Mouse (Mus musculus) heart, embryonic 10.5 days (tissue): ENCODE results near the gene Ajm1. TPM values are rescaled to one million over a fixed set of nuclear protein-coding genes. Genes with fewer than 3 reads are reported as not detected.

Source experiments
- DNase-seq: peaks from one replicate; pipeline ENCODE4 v3.0.0-alpha.2; 2017; ENCODE audit warnings: low spot score
- H3K27ac ChIP-seq: fragments of 300-500 bp; sonication (generic); 2 replicates; pipeline ENCODE4 v1.5.1; 2016; ENCODE audit warnings: mild to moderate bottlenecking
- H3K27me3 ChIP-seq: fragments of 300-500 bp; sonication (generic); 2 replicates; pipeline ENCODE4 v1.6.1; 2016; ENCODE audit warnings: mild to moderate bottlenecking; ENCODE audit not compliant: poor library complexity, insufficient read depth, severe bottlenecking
- H3K36me3 ChIP-seq: fragments of 300-500 bp; sonication (generic); 2 replicates; pipeline ENCODE4 v1.6.1; 2016; ENCODE audit warnings: mild to moderate bottlenecking, moderate library complexity
- H3K4me1 ChIP-seq: fragments of 300-500 bp; sonication (generic); 2 replicates; pipeline ENCODE4 v1.6.1; 2016; ENCODE audit warnings: mild to moderate bottlenecking
- H3K4me3 ChIP-seq: fragments of 300-500 bp; sonication (generic); 2 replicates; pipeline ENCODE4 v1.5.1; 2016; ENCODE audit warnings: mild to moderate bottlenecking, moderate library complexity
- H3K9me3 ChIP-seq: fragments of 300-500 bp; sonication (generic); 2 replicates; pipeline ENCODE4 v1.6.1; 2016; ENCODE audit warnings: mild to moderate bottlenecking, moderate library complexity
- WGBS: fragments of 180-500 bp; shearing (Covaris S2); methylation state at CpG from one replicate; pipeline ENCODE4 v1.1.7; 2016; 5-methylcytosine and 5-hydroxymethylcytosine counted together
- polyA plus RNA-seq: library from polyadenylated mRNA; unstranded; fragments of >200 nt; fragmentation: Nextera tagmentation; extraction: Ambion mirVana; gene quantifications from 2 replicates; pipeline ENCODE4 v1.2.1, GENCODE M21; 2016

Gene Ajm1
- polyA plus RNA-seq, 1 experiment from 2014 or later = 0.08 TPM

DNA sequence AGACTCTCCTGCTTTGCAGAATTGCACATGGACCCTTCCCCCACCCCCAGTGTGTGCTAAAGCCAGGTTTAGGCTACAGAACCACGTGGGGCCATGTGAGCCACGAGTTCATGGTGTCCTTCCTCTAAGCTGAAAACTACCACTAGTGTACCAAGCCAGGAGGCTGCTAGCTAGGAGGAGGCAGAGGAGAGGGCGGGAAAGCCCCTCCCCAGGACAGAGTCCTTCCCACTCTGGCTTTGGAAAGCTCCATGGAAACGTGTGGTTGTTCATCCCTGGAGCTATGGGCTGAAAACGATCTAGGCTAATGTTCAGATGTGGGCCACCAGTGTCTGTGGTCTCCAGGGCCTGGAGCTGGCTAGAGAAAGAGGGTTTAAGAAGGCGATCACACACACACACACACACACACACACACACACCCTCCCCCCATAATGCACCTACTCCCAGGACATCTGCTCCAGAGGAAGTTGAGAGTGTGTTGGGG lies 896 bp downstream of the Ajm1 start:
- Histone ChIP-seq H3K27me3 (peaks cover 58% of the 10 kb centered on the region), H3K4me1 (peaks cover 61% of the 10 kb centered on the region)

DNA sequence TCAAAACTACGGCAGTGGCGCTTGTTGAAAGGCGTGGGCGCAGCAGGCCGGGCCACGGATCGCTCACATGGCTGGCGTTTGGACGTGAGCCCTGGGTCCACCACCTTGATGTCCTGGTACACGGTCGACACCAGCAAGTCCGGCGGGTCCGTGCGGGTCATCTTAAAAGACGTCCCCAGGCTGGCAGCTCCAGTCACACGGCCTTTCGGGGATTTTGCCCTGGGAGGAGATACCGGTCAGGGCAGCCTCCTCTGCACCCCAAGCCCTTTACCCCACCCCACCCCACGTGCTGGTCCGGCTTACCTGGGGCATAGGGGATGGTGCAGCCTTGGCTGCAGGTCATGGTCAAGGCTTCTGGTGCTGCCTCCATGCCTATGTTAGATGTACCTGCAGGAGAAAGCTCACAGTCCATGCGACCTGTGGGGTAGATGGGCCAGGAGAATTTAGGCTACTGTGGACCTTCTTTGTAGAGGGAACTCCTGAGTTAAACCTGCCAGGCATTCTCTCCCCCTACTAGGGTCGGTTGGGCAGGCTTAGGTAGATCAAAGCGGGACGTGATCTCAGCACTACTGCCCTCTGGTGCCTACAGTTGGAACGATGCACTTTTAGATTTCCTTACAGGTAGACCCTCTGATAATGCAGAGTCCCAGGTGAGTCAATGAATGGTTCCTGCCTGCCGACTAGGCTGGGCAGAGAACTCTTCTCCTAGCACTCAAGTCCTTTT lies 1.7 kb downstream of the Ajm1 start:
- 6% methylated on average over 27 of the region's 27 CpGs for WGBS
- peaks cover 23% of the 10 kb centered on the region for H3K36me3 ChIP-seq
- H3K9me3 ChIP-seq = no peaks in the 10 kb centered on the region
- DNase-seq = no peak
- peak overlapping the region; percentile 41 for H3K4me3 ChIP-seq
- H3K27ac ChIP-seq = no peak overlapping the region
- H3K27me3 ChIP-seq = peaks cover 61% of the 10 kb centered on the region
- peaks cover 66% of the 10 kb centered on the region for H3K4me1 ChIP-seq

More for the DNA sequence above, 896 bp downstream of the Ajm1 start:
- WGBS = 46% methylated on average over 6 of the region's 6 CpGs
- H3K4me3 ChIP-seq = 0 out of 2 replicates have a peak overlapping the region, but pooled peaks have one; percentile 52
- peaks cover 31% of the 10 kb centered on the region for H3K36me3 ChIP-seq
- no peak overlapping the region for H3K27ac ChIP-seq
- DNase-seq = no peak
- no peaks in the 10 kb centered on the region for H3K9me3 ChIP-seq

DNA sequence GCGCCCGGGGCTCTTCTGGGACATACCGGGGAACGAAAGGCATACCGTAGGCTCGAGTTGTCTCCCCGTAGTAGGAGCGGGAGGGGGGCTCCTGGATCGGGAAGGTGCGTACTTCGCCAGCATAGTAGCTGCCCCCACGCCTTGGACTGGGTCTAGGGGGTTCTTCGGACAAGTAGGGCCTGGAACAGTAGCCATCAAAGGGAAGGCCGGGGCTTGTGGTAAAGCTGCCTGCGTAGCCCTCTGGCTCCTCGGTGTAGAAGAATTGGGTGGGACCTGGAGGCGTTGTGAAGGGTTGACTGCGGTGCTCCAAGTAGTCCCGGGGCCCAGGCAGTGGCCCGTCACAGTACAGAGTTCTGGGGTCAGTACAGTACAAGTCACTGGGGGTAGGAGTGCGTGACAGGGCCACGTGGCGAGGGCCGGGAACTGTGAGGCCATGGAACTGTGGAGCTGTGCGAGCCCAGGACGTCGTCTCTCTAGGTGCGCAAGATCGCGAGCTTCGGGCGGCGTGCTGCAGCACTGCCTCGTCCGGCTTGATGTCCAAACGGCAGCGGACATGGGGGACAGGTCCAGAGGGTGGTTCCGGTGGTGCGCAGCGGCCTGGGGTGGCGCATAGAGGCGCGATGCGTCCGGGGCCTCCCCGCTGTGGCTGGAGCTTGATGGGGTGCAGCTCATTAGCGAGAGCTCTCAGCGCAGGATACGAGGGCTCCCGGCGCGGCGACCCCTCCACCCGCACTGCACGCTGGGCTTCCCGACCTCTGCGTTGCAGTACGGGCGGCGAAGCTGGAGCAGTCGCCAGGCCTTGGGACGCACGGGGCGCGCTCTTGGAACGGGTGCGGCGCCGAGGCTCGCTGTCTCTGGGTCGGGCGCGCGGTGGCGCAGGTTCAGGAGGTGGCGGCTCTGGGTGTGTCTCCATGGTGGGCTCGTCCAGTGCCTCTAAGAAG lies 2.5 kb downstream of the Ajm1 start:
- Histone ChIP-seq H3K4me1 (peaks cover 68% of the 10 kb centered on the region), H3K27ac (no peak overlapping the region), H3K27me3 (peaks cover 61% of the 10 kb centered on the region), H3K36me3 (peaks cover 15% of the 10 kb centered on the region), H3K4me3 (peak overlapping the region; percentile 49), H3K9me3 (no peaks in the 10 kb centered on the region)
- no peak for DNase-seq
- 5% methylated on average over 77 of the region's 77 CpGs for WGBS

DNA sequence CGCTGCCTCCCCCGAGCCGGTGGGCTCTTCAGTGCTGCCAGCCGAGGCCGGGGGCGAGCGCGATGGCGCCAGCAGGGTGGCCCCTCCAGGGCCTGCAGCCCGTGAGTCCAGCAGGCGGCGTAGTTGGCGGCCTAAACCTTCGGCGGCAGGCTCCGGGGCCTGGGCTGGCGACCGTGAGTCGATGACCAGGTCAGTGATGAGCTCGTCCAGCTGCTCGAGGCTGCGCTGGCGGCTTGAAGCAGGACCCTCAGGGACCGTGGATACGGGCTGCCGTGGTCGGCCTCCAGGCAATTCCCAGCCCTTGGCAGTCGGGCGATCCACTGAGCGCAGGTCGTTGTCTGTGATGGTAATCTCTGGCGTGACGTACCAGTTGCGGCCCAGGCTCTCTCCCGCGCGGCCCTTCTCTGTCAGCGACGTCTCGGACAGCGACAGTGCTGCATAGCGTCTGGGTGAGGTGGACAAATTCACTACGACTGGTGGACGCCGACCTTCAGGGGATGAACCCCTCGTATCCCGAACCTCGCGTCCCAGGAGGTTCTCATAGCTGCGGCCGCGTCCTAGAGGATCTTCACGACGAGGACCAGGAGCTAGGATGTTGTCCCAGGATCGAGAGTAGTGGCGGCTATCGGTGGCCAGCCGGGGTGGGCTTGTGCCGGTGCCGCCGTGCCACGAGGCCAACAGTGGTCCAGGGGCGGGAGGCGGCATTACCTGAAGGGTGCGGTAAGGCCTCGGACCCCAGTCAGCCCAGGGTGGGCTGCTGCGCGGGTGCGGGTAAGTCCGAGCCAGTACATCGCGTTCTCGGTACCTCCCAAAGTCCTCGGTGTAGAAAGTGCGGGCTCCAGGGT lies 3.4 kb downstream of the Ajm1 start:
- Histone ChIP-seq H3K4me1 (peaks cover 77% of the 10 kb centered on the region), H3K27me3 (peaks cover 61% of the 10 kb centered on the region), H3K9me3 (no peaks in the 10 kb centered on the region), H3K4me3 (peak overlapping the region; percentile 49), H3K36me3 (peaks cover 9% of the 10 kb centered on the region), H3K27ac (0 out of 2 replicates have a peak overlapping the region, but pooled peaks have one; percentile 17)
- WGBS = 4% methylated on average over 75 of the region's 75 CpGs
- no peak for DNase-seq

DNA sequence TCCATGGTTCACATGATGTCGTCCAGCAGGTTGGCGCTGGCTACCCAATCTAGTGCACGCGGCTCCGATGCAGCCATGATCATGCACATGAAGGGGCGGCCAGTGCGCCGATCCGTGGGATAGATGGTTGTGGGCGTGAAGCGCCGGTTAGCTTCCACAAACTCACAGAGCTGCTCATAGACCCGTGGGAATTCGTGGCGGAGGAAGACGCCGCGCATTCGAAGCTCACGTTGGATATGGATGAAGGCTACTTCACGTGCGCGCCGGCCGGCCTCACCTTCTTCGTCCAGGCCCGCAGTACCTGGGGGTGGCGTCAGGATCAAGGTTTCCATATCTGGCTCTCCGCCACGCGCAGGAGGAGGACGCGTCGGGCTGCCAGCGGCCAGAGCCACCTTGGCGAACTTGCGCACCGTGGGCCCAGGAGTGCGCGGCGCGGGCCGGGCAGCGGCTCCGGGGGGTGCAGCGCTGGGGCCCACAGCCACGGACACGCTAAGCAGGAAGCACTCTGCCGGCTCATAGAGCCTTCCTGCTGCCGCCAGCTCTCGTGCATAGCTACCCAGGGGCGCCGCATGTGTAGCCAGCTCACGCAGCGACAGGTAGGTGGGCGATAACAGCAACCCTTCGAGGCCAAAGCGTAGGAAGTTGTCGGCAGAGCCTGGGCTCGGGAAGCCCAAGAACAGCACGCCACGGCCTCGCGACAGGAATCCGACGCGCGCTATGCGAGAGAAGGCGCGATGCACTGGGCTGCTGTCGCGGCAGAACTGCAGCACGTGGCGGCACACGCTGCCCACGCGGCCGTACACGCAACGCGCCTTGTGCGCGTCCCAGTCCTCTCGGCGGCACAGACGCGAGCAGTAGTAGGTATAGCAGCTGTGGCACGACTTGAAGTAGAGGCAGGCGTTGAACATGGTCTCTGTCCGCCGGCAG lies 4.3 kb downstream of the Ajm1 start:
- peaks cover 74% of the 10 kb centered on the region for H3K4me1 ChIP-seq
- 15% methylated on average over 92 of the region's 92 CpGs for WGBS
- peaks cover 61% of the 10 kb centered on the region for H3K27me3 ChIP-seq

DNA sequence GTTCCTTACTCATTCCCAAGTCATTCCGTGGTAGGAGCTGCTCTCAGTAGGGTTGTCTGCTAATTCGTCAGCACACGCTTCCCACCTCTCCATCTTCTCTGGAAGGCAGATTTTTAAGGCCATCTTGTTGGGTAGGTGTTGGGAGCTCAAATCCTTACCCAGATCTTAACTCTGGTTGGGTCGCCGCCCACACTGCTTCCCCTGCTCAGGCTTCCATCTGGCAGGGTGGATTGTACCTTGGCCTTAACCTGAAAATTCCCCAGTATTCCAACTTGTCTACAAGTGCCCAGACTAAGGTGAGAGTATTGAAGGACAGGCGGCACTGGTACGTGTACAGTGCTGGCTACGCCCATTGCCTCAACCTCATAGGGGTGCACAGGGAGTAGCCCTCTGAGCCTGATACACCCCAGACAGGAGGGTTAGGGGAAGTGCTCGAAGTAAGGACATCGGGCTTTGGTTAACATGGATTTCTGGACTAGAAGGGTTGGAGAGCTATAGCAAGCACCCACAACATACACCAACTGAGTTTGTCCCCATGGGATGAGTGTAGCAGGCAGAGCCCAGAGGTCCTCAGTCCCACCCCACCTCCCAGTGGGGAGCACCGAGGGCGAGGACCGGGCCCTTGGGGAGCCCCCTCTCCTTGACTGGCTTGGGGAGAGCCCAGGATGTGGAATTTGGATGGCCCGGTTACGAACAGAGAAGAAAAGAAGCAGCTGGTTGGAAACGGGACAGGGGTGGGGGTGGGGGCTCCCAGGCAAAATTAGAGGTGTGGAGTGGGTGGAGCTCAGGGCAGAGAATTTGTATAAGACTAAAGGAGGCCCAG lies 5.3 kb downstream of the Ajm1 start:
- H3K27ac ChIP-seq = no peak overlapping the region
- H3K4me3 ChIP-seq = peak overlapping the region; percentile 66; the same call in 1 of the 2 replicates
- H3K27me3 ChIP-seq = peaks cover 59% of the 10 kb centered on the region
- WGBS = 67% methylated on average over 16 of the region's 16 CpGs
- DNase-seq = no peak
- H3K36me3 ChIP-seq = peaks cover 19% of the 10 kb centered on the region
- H3K9me3 ChIP-seq = no peaks in the 10 kb centered on the region
- peaks cover 67% of the 10 kb centered on the region for H3K4me1 ChIP-seq

More for the DNA sequence above, 4.3 kb downstream of the Ajm1 start:
- no peaks in the 10 kb centered on the region for H3K9me3 ChIP-seq
- H3K36me3 ChIP-seq = peaks cover 11% of the 10 kb centered on the region
- no peak for DNase-seq
- peak overlapping the region; percentile 49 for H3K4me3 ChIP-seq
- H3K27ac ChIP-seq = 0 out of 2 replicates have a peak overlapping the region, but pooled peaks have one; percentile 17

DNA sequence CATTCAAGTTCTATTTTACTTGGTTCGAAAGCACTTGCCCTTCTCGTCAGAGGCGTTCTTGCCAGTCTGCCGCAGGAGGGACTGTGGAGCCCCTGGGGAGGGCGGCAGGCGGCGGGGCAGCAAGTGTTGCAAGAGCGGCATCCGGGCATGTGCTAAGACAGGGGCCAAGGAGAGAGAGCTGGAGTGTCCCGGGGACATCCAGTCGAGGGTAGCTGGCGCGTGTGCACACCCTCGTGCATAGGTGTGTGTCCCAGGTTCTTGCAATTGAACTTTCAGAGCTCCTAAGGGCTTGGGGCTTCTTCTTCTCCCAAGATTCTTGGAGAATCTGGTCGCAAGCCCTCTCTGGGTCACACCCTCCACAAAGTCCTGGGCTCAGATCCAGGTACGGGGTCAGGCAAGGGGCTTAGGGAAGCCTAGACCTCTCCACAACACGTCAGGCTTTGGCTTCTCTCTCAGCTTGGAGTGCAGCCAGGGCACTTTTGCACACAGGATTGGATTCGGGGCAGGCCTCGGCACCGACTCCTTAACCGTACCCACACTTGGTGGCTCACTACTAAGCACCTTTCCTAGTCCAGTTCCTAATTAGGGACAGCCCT lies 6.0 kb downstream of the Ajm1 start:
- WGBS = 16% methylated on average over 21 of the region's 21 CpGs
- peak; percentile 85 for DNase-seq
- Histone ChIP-seq H3K27ac (peak overlapping the region; percentile 96), H3K27me3 (peaks cover 52% of the 10 kb centered on the region), H3K4me3 (peak overlapping the region; percentile 66), H3K9me3 (no peaks in the 10 kb centered on the region), H3K4me1 (peaks cover 65% of the 10 kb centered on the region), H3K36me3 (peaks cover 26% of the 10 kb centered on the region)

DNA sequence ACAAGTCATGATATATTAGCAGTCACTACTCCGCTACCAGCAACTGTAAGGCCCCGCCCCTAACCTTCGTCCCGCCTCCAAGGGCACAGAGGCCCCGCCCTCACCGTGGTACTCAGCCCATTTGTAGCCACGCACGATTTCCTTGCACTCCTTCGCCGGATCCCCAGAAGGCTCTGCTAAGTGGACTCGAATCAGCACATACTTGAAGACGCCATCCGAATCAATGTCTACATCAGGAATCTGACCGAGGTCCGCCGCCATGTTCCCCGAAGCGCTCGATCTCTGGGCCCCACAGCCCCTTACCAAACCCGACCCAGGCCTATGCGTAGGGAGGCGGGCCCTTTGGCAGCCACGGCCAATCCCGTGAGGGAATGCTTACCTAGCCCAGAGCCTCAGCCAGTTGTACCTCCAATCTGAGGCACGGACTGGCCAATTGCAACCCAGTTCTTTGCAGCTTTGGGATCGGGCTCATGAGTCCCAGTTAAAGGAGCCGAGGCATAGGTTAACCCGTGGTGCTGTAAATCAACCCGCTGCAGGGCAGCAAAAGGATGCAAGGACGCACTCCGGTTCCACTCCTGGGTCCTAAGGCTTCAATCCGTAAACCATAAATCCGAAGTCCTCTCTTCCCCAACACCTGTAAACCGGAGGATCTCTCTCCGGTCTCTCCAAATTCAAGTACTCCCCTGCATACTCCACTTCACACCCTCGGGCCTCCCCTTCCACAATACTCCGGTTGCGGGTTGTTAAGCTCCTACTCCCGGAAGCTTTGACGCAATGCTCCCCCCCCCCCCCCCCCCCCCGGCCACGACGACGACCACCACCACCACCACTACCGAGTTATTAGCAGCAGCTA lies 6.8 kb downstream of the Ajm1 start, which contains the start of the genes Mamdc4 and Phpt1:
Gene Mamdc4, minus strand, starts transcription at position 267 of the 853 bp plus-strand sequence.
Gene Phpt1, minus strand, starts transcription at position 646 of the 853 bp plus-strand sequence.
- H3K36me3 ChIP-seq = peaks cover 33% of the 10 kb centered on the region
- H3K4me1 ChIP-seq = peaks cover 62% of the 10 kb centered on the region
- no peaks in the 10 kb centered on the region for H3K9me3 ChIP-seq
- peaks cover 45% of the 10 kb centered on the region for H3K27me3 ChIP-seq
- peak; percentile 99 for DNase-seq
- peak within 1 kb of the TSS; percentile 96 for H3K27ac ChIP-seq
- WGBS = under 1% methylated on average over 44 of the region's 45 CpGs
- peak within 1 kb of the TSS; percentile 66 for H3K4me3 ChIP-seq

DNA sequence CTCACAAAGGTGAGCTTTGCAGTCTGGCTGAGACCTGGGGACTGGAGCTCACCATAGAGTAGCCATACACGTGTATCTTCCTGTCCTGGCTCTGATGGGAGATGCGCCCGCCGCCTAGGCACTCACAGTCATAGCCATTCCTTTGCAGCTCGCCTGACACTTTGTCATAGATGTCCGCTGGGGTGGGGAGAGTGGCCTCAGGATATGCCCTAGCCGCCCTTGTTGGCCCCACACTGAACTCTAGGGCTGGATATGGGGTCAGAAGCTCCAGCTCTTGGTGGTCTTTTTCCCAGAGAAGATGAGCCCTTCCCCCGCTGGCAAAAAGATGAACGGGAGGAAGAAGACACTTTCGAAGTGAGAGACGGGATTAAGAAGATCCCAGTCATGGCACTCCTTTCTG lies 7.4 kb downstream of the Ajm1 start:
- Histone ChIP-seq H3K27ac (peak overlapping the region; percentile 96), H3K36me3 (peaks cover 40% of the 10 kb centered on the region), H3K4me1 (peaks cover 56% of the 10 kb centered on the region), H3K9me3 (no peaks in the 10 kb centered on the region), H3K4me3 (peak overlapping the region; percentile 66), H3K27me3 (peaks cover 38% of the 10 kb centered on the region)
- 19% methylated on average over 11 of the region's 11 CpGs for whole genome bisulfite sequencing
- DNase-seq = no peak

DNA sequence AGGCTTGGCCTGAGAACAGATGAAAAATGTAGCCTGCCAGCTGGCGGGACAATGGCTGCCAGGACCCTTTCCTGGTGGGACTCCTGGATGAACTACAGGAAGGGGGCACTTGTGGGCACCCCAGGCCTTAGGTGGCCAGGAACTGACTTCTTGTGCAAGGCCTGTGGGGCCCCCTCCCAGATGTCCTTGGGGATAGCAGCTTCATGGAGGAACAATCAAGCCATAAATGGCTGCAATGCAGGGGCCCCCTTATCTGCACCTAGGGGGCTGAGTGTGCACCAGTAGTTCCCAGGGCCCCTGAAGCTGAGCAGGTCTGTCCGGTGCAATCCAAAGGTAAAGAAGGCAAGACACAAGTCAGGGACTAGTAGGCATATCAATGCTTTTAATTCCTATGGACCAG lies 8.5 kb downstream of the Ajm1 start:
- peaks cover 50% of the 10 kb centered on the region for H3K36me3 ChIP-seq
- no peak overlapping the region for H3K27ac ChIP-seq
- H3K27me3 ChIP-seq = peaks cover 27% of the 10 kb centered on the region
- DNase-seq = no peak
- WGBS = 76% methylated on average over 2 of the region's 2 CpGs
- peaks cover 46% of the 10 kb centered on the region for H3K4me1 ChIP-seq
- no peaks in the 10 kb centered on the region for H3K9me3 ChIP-seq
- peak overlapping the region; percentile 19; the same call in 1 of the 2 replicates for H3K4me3 ChIP-seq
